Mouse (Mus musculus): Measurements from ENCODE around the gene Myo7a. TPM values are rescaled to one million over a fixed set of nuclear protein-coding genes. Genes with fewer than 3 reads are reported as not detected.

The Myo7a gene
- polyA plus RNA-seq, 1 experiment = 98.0 TPM

- TF ChIP-seq POLR2A (IDR thresholded peaks at IDR 0.05; ENCODE audit: control insufficient read depth, low read depth, low read length) = no peak
- TF ChIP-seq CTCF (IDR thresholded peaks at IDR 0.05; ENCODE audit: control insufficient read depth, insufficient read depth, insufficient replicate concordance, low read depth, low read length) = peak; percentile 65; the same call in 1 of the 2 replicates
- Histone ChIP-seq H3K4me3 (ENCODE audit: control insufficient read depth, low read depth, low read length) (peak overlapping the region; percentile 69), H3K27ac (ENCODE audit: control insufficient read depth, insufficient read depth, low read depth, low read length) (peak overlapping the region; percentile 49), H3K36me3 (ENCODE audit: control insufficient read depth, insufficient read depth, low read length) (no peaks in the 10 kb centered on the region), H3K27me3 (ENCODE audit: control insufficient read depth, insufficient read depth, low read length) (no peaks in the 10 kb centered on the region), H3K4me1 (ENCODE audit: control insufficient read depth, insufficient read depth, low read length) (peaks cover 15% of the 10 kb centered on the region)
Observed at GRCm38 (mm10) chr7:98103002-98103941, 16.1 kb downstream of the Myo7a start.

DNA sequence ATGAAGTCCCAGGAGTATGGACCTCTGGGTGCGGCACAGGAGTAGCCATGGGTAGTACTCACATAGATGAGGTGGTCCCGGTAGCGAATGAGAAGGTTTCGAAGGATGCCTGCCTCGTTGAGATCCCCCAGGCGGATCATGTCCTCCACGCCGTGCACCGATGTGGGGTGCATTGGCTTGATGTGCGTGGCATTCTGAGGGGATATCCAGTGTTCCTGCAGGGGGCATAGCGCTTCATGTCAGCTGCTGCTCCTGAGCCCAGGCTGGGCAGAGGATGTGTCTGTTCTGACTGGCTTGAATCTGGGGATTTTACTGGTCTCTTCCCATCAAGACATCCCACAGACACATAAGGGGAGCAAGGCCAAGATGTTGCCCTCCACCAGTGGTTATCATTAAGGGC, 16.8 kb downstream of the Myo7a start:
- Histone ChIP-seq H3K27ac (ENCODE audit: control insufficient read depth, insufficient read depth, low read depth, low read length) (no peak overlapping the region; the same call in 1 of the 2 replicates), H3K36me3 (ENCODE audit: control insufficient read depth, insufficient read depth, low read length) (no peaks in the 10 kb centered on the region), H3K4me3 (ENCODE audit: control insufficient read depth, low read depth, low read length) (no peak overlapping the region), H3K4me1 (ENCODE audit: control insufficient read depth, insufficient read depth, low read length) (peaks cover 15% of the 10 kb centered on the region), H3K27me3 (ENCODE audit: control insufficient read depth, insufficient read depth, low read length) (no peaks in the 10 kb centered on the region)
- TF ChIP-seq CTCF (IDR thresholded peaks at IDR 0.05; ENCODE audit: control insufficient read depth, insufficient read depth, insufficient replicate concordance, low read depth, low read length) = no peak
- no peak for TF ChIP-seq POLR2A (IDR thresholded peaks at IDR 0.05; ENCODE audit: control insufficient read depth, low read depth, low read length)

DNA sequence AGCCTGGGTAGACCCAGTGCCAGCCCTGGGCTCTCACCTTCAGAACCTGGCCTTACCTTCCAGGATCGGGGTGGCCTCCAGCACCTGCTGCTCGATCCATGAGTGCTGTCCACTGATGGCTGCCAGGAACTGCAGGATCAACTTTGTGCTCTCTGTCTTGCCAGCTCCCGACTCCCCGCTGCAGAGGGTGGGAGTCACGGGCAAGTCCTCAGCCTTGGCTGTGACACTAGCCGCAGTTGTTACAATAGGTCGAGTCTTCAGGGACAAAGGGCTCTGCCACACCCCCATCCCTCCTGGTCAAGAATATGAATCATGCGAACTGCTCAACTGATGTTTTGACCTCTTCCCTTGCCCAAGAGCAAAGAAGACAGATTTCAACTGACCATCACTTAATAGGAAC, 21.8 kb downstream of the Myo7a start:
- Histone ChIP-seq H3K27me3 (ENCODE audit: control insufficient read depth, insufficient read depth, low read length) (no peaks in the 10 kb centered on the region), H3K4me3 (ENCODE audit: control insufficient read depth, low read depth, low read length) (no peak overlapping the region), H3K4me1 (ENCODE audit: control insufficient read depth, insufficient read depth, low read length) (peaks cover 3% of the 10 kb centered on the region; the same call in 1 of the 2 replicates), H3K36me3 (ENCODE audit: control insufficient read depth, insufficient read depth, low read length) (no peaks in the 10 kb centered on the region), H3K27ac (ENCODE audit: control insufficient read depth, insufficient read depth, low read depth, low read length) (peak overlapping the region; percentile 3; the same call in 1 of the 2 replicates)
- no peak for TF ChIP-seq CTCF (IDR thresholded peaks at IDR 0.05; ENCODE audit: control insufficient read depth, insufficient read depth, insufficient replicate concordance, low read depth, low read length)
- no peak for TF ChIP-seq POLR2A (IDR thresholded peaks at IDR 0.05; ENCODE audit: control insufficient read depth, low read depth, low read length)

DNA sequence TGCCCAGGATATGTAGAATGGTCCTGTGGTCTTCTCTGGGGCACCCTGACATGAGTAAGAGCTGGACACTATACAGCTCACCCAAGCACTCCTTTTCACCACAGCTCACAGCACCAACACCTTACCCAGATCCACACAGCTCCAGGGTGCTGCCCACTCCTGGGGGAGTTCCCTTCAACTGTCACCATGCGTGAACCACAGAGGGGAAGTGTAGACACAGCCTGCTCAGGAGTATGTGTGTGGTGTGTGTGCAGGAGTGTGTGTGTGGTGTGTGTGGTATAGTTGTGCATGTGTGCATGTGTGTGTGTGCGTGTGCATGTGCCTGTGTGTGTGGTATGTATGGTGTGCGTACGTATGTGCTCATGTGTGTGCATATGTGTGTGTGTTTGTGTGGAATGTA, 23.5 kb downstream of the Myo7a start:
- no peak overlapping the region for H3K4me3 ChIP-seq (ENCODE audit: control insufficient read depth, low read depth, low read length)
- no peaks in the 10 kb centered on the region for H3K36me3 ChIP-seq (ENCODE audit: control insufficient read depth, insufficient read depth, low read length)
- TF ChIP-seq CTCF (IDR thresholded peaks at IDR 0.05; ENCODE audit: control insufficient read depth, insufficient read depth, insufficient replicate concordance, low read depth, low read length) = no peak
- no peak for TF ChIP-seq POLR2A (IDR thresholded peaks at IDR 0.05; ENCODE audit: control insufficient read depth, low read depth, low read length)
- H3K27ac ChIP-seq (ENCODE audit: control insufficient read depth, insufficient read depth, low read depth, low read length) = no peak overlapping the region
- H3K4me1 ChIP-seq (ENCODE audit: control insufficient read depth, insufficient read depth, low read length) = no peaks in the 10 kb centered on the region
- H3K27me3 ChIP-seq (ENCODE audit: control insufficient read depth, insufficient read depth, low read length) = no peaks in the 10 kb centered on the region

GRCm38 (mm10) chr7:98086346-98086745, 33.0 kb downstream of the Myo7a start:
- no peak overlapping the region for H3K4me3 ChIP-seq (ENCODE audit: control insufficient read depth, low read depth, low read length)
- H3K27ac ChIP-seq (ENCODE audit: control insufficient read depth, insufficient read depth, low read depth, low read length) = no peak overlapping the region
- no peaks in the 10 kb centered on the region for H3K36me3 ChIP-seq (ENCODE audit: control insufficient read depth, insufficient read depth, low read length)
- no peaks in the 10 kb centered on the region for H3K27me3 ChIP-seq (ENCODE audit: control insufficient read depth, insufficient read depth, low read length)
- TF ChIP-seq POLR2A (IDR thresholded peaks at IDR 0.05; ENCODE audit: control insufficient read depth, low read depth, low read length) = no peak
- TF ChIP-seq CTCF (IDR thresholded peaks at IDR 0.05; ENCODE audit: control insufficient read depth, insufficient read depth, insufficient replicate concordance, low read depth, low read length) = peak; percentile 5; the same call in 1 of the 2 replicates
- no peaks in the 10 kb centered on the region; the same call in 1 of the 2 replicates for H3K4me1 ChIP-seq (ENCODE audit: control insufficient read depth, insufficient read depth, low read length)

- no peaks in the 10 kb centered on the region for H3K27me3 ChIP-seq (ENCODE audit: control insufficient read depth, insufficient read depth, low read length)
- no peak overlapping the region for H3K27ac ChIP-seq (ENCODE audit: control insufficient read depth, insufficient read depth, low read depth, low read length)
Observed at GRCm38 (mm10) chr7:98085314-98085713, 34.0 kb downstream of the Myo7a start.

DNA sequence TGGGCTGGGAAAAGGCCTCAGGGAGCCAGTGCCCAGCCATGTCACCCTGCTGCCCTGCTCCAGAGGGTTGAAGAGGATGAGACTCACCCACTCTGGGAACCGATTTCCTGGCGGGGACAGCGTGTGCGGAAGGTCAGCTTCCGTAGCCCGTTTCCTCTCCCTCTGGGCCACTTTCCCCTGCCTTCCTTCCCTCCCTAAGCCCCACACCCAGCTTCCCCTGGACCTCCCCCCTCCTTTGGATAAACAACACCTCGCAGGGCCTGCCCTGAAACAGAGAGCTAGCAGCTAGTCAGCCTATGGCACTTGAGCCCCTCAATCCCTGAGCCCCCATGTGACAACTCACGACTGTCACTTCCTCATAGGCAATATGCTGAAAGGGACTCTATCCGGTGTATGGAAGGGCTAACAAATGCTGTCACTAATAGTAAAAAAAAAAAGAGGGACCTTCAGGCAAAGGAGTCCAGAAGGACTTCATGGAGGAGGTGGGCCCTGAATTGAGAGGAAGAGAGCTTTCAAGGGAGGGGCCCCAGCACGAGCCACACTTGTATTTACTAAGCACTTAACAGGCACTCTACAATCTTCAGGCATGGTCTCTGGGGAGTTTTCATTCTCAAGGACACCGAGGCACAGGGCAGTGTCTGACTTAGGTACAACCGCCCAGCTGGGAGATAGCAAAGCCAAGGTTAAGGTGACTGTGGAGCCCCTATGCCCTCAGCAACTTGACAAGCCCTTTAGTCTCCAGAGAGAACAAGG, 34.6 kb downstream of the Myo7a start:
- no peak overlapping the region for H3K4me3 ChIP-seq (ENCODE audit: control insufficient read depth, low read depth, low read length)
- H3K4me1 ChIP-seq (ENCODE audit: control insufficient read depth, insufficient read depth, low read length) = no peaks in the 10 kb centered on the region; the same call in 1 of the 2 replicates
- no peak for TF ChIP-seq CTCF (IDR thresholded peaks at IDR 0.05; ENCODE audit: control insufficient read depth, insufficient read depth, insufficient replicate concordance, low read depth, low read length)
- no peak for TF ChIP-seq POLR2A (IDR thresholded peaks at IDR 0.05; ENCODE audit: control insufficient read depth, low read depth, low read length)
- no peak overlapping the region for H3K27ac ChIP-seq (ENCODE audit: control insufficient read depth, insufficient read depth, low read depth, low read length)
- H3K27me3 ChIP-seq (ENCODE audit: control insufficient read depth, insufficient read depth, low read length) = no peaks in the 10 kb centered on the region
- H3K36me3 ChIP-seq (ENCODE audit: control insufficient read depth, insufficient read depth, low read length) = no peaks in the 10 kb centered on the region

More at GRCm38 (mm10) chr7:98085314-98085713, 34.0 kb downstream of the Myo7a start:
- no peak for TF ChIP-seq CTCF (IDR thresholded peaks at IDR 0.05; ENCODE audit: control insufficient read depth, insufficient read depth, insufficient replicate concordance, low read depth, low read length)
- no peak for TF ChIP-seq POLR2A (IDR thresholded peaks at IDR 0.05; ENCODE audit: control insufficient read depth, low read depth, low read length)
- Histone ChIP-seq H3K4me1 (ENCODE audit: control insufficient read depth, insufficient read depth, low read length) (no peaks in the 10 kb centered on the region; the same call in 1 of the 2 replicates), H3K4me3 (ENCODE audit: control insufficient read depth, low read depth, low read length) (no peak overlapping the region), H3K36me3 (ENCODE audit: control insufficient read depth, insufficient read depth, low read length) (no peaks in the 10 kb centered on the region)
